Mouse (Mus musculus) Patski (cell line): ENCODE data around the gene Cym. TPM values are rescaled to one million over a fixed set of nuclear protein-coding genes. Genes with fewer than 3 reads are reported as not detected.

Experiments
- ATAC-seq: fragments of 100-300 bp; one replicate; pipeline ENCODE4 v1.8.0; 2021
- CTCF ChIA-PET: fragments of 350-600 bp; sonication (Branson Sonifier 250); formaldehyde crosslinking; loops from one replicate; lab custom pipeline; 2022; ENCODE audit warnings: inconsistent platforms; lab: Charles Lee
- POLR2A ChIA-PET: fragments of 350-600 bp; sonication (Branson Sonifier 250); formaldehyde crosslinking; loops from one replicate; lab custom pipeline; 2022; ENCODE audit warnings: antibody characterized with exemption, inconsistent platforms; lab: Charles Lee
- DNase-seq: peaks from one replicate; pipeline ENCODE4 v3.0.0-alpha.2; 2011; ENCODE audit warnings: low read depth, low spot score
- H3K27me3 ChIP-seq: fragments of 371-371 bp; one replicate; pipeline ENCODE4 v1.5.1; 2021
- CTCF ChIP-seq: fragments of 100-300 bp; IDR thresholded peaks from one replicate; pipeline ENCODE4 v1.5.1; 2021
- in situ Hi-C: fragments of 300-500 bp; cut with MboI; formaldehyde crosslinking; loops from 3 replicates; pipeline ENCODE4 v1.11.1; 2018; ENCODE audit warnings: low pct_unique_long_range_greater_than_20kb, mixed read lengths
- polyA plus RNA-seq: library from polyadenylated mRNA; unstranded; gene quantifications from one replicate; pipeline ENCODE4 v1.2.3, GENCODE M21; 2021

Gene Cym
- polyA plus RNA-seq, 1 experiment from 2014 or later: not detected

DNA sequence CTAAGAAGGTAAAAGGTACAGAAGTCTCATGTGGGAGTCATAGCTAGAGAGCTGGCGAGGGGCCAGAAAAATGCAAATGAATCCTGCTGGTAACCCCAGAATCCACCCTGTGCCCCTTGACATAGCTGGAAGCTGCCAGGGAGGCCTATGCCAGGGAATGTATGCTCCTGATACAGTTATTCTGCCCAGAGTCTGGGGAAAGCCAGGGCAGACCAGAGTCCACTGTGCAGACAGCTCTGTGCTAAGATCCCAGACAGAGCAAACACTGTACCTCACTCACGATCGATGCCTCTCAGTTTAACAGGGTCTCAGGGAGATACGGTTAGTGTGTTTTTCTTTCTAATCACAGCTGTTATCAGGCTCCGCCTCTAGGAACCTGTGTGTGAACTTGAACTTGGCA, 8.3 kb upstream of the Cym start:
- ATAC-seq (no peak), DNase-seq (no peak)
- ChIA-PET POLR2A (interaction anchor here (0.7 to 1.0 kb wide), 2 partner anchors 26 to 196 kb away, joined by 3 to 4 read pairs; no protein-coding TSS in a partner anchor), CTCF (interaction anchor here (1.1 to 10.1 kb wide), 6 partner anchors 13 to 236 kb away, joined by 4 to 98 read pairs (median 5); partner anchors contain the start of gene Lamtor5)
- H3K27me3 ChIP-seq: peaks cover 12% of the 10 kb centered on the region
- no peak for TF ChIP-seq CTCF
- in situ Hi-C loops: loop anchor here (5.0 to 10.0 kb wide), 3 partner anchors 42 to 345 kb away; no protein-coding TSS in a partner anchor

DNA sequence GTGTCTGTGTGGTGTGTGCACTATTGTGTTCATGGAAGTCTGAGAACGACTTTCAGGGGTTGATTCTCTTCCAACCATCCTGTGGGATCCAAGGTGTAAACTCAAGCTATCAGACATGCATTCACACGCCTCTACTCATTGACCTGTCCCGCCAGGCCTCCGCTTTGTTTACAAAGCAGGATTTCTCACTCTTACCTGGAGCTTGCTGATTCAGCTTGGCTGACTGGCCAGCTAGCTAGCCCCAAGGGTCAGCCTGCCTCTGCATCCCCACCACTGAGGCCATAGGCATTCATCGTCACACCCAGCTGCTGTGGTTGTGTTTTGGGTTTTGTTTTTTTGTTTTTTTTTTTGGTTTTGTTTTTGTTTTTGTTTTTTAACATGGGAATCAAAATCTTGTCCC, 7.7 kb upstream of the Cym start:
- no peak for ATAC-seq
- no peak for TF ChIP-seq CTCF
- peaks cover 12% of the 10 kb centered on the region for H3K27me3 ChIP-seq

DNA sequence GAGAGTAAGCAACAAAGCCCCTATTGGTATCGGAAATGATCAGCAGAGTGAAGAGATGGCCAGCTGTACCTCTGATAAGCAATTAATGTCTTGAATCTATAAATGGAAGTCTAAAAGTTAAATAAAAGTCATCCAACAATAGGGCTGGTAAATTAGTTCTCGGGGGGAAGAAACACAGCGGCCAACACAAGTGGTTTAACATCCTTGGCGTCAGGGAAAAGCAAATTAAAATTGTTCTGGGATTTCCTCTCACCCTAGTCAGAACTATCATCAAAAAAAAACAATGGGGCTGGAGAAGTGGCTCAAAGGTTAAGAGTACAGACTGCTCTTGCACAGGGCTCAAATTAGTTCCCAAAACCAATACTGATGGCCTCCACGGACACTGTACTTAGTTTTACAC, 4.3 kb upstream of the Cym start:
- POLR2A ChIA-PET: no interaction called here
- in situ Hi-C loops: no loop called here
- ATAC-seq (no peak), DNase-seq (no peak)
- H3K27me3 ChIP-seq: peaks cover 14% of the 10 kb centered on the region
- TF ChIP-seq CTCF: no peak
- CTCF ChIA-PET: interaction anchor here (1.3 to 1.4 kb wide), 2 partner anchors 9 to 51 kb away, joined by 3 read pairs; no protein-coding TSS in a partner anchor

More for the DNA sequence above, 7.7 kb upstream of the Cym start:
- no peak for DNase-seq
- ChIA-PET POLR2A (interaction anchor here (0.7 to 0.9 kb wide), 2 partner anchors 197 to 248 kb away, joined by 3 to 7 read pairs; no protein-coding TSS in a partner anchor), CTCF (interaction anchor here (0.9 to 10.1 kb wide), 3 partner anchors 13 to 236 kb away, joined by 3 to 98 read pairs (median 23); no protein-coding TSS in a partner anchor)
- in situ Hi-C loops: no loop called here

DNA sequence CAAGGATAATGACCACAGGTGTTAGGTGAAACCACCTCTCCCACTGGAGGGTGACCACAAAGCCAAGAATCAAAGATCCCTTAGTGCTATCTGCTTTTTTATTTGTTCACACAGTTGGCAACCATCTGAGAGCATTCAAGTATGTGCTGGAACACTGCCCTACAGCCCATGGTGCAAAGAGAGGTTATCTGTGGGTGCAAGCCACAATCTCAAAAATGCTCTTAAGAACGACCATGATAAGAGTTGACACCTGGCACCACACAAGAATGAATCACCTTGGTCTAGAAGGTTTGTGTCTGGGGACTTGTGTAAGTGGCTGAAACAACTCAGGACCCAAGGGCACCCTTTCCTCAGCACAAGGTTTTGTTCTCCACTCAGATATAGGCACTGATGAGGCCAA, 1.7 kb upstream of the Cym start:
- TF ChIP-seq CTCF: no peak
- ChIA-PET CTCF (no interaction called here), POLR2A (no interaction called here)
- ATAC-seq: no peak
- H3K27me3 ChIP-seq: peaks cover 13% of the 10 kb centered on the region
- in situ Hi-C loops: no loop called here
- no peak for DNase-seq

DNA sequence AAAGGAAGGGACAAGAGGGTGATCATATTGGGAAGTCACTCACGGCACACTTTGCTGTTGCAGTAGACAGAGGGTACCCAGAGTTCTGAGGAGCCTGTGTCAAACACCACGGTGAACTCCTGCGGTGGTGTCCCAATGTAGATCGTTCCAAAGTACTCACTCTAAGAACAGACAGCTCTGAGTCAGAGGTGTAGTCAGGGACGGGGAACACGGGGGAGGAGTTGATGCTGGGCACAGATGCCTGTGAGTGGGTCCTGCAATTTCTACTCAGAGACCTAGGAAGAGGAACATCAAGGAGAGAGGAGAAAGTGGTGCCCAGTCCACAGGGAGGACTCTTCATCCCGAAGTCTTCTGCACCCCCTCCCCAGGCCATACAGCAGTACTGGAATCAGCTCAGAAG, 3.0 kb downstream of the Cym start:
- TF ChIP-seq CTCF: no peak
- H3K27me3 ChIP-seq: peaks cover 12% of the 10 kb centered on the region
- CTCF ChIA-PET: no interaction called here
- POLR2A ChIA-PET: interaction anchor here (0.6 kb wide), 1 partner anchor 45 kb away, joined by 6 read pairs; no protein-coding TSS in a partner anchor
- ATAC-seq (no peak), DNase-seq (no peak)
- in situ Hi-C loops: no loop called here

DNA sequence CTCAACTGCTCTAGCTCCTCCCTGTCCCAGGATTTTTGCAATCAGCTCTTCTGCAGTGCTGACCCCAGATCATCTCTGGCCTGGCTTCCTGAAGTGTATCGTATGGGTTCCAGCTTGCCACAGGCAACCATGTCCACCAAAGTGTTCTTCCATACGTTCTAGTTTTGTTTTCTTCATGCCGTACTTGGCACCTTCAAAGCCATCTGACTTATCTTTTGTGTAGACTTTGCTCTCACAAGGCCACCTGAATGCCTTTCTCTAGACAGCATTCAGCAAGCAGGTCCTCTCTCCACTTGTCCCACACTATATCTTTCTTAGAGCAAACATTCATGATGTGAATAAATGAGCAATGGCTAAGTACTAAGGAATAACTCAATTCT, 4.4 kb downstream of the Cym start:
- ChIA-PET CTCF (interaction anchor here (1.1 to 1.4 kb wide), 2 partner anchors 12 to 14 kb away, joined by 3 to 5 read pairs; partner anchors contain the start of gene A630076J17Rik), POLR2A (no interaction called here)
- ATAC-seq: no peak
- in situ Hi-C loops: no loop called here
- no peak for TF ChIP-seq CTCF
- DNase-seq: no peak
- H3K27me3 ChIP-seq: peaks cover 12% of the 10 kb centered on the region

DNA sequence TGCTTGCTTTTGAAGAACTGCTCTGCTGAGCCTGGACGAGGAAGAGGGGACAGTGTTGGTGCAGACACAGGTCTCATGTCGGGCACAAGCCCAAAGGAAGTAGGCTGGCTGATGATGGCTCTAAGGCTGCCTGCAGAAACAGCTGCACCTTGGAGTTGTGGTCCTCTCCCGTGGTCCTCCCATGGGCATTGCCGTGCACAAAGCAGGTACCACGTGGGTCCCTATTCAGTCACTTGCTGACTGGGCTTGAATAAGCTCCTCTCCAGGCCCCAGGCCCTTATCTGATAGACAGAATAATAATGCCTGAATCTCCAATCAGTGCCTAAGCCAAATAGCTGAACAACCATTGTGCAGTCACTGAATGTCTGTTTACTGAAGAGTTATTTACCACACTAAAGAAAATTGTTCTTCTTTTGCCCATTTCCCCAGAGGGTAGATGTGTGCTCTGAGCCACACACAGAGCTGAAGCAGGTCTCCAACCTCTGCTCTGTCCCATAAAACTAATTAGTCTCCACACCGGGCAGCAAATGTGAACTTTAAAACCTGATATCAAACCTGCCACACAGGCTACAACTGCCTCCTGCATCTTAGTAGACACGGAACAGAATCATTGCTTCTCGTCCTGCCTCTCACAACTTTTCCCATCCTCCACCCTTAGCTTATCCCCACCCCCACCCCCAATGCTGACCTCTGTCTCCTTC, 5.0 kb downstream of the Cym start:
- ChIA-PET CTCF (interaction anchor here (1.1 to 1.4 kb wide), 2 partner anchors 13 to 14 kb away, joined by 3 to 5 read pairs; partner anchors contain the start of gene A630076J17Rik), POLR2A (no interaction called here)
- ATAC-seq (no peak), DNase-seq (no peak)
- in situ Hi-C loops: no loop called here
- TF ChIP-seq CTCF: no peak
- peaks cover 12% of the 10 kb centered on the region for H3K27me3 ChIP-seq

DNA sequence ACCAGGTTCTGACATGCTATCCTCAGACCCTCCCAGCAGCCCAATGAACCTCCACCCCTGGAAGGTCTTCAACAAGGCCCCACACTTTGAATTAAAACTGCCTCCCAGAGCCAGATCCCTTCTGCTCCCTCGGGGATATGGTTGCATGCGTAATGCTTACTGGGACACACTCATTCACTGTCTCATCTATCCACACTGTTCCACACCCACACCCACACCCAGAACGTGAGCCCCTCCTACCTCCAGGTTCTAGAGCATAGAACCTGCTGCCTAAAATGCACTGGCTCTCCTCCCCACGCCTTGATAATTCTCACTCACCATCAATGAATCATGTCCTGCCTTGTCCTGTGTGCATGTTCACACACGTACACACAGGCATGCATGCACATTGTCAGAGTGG, 6.9 kb downstream of the Cym start:
- ATAC-seq (no peak), DNase-seq (no peak)
- POLR2A ChIA-PET: no interaction called here
- no peak for TF ChIP-seq CTCF
- H3K27me3 ChIP-seq: peaks cover 3% of the 10 kb centered on the region
- CTCF ChIA-PET: no interaction called here
- in situ Hi-C loops: no loop called here

DNA sequence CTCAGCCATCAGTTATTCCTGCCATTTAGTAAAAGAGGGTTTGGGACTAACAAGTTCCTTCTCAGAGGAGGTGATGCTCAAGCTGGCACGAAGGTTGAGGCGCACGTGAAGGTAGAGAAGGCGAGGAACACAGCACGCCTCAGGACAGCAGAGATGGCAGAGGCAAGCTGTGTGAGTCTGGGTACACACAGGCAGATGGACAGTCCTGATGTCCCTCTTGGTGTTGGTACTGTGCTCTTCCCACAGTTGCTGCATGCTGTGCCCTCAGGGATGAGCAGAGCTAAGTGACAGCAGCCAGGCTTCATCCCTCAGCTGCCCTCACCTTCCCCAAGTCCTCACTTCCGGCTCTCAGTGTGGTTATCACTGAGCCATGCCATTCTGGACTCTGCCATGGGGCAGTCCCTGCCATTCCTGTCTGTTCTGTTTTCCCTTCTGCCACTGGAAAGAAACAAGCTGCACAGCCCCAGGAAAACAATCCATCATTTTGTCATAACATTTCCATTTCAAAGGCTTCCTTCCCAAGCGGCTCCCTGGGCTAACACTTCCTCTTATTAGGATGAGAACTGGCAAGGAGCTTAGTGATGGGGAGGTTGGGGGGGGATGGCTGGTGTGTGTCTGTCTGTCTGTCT, 13.8 kb downstream of the Cym start:
- no peak for ATAC-seq
- DNase-seq: no peak
- in situ Hi-C loops: no loop called here
- ChIA-PET POLR2A (no interaction called here), CTCF (interaction anchor here (1.1 to 2.0 kb wide), 3 partner anchors 15 to 255 kb away, joined by 3 to 6 read pairs (median 4); no protein-coding TSS in a partner anchor)
- no peaks in the 10 kb centered on the region for H3K27me3 ChIP-seq
- TF ChIP-seq CTCF: no peak

DNA sequence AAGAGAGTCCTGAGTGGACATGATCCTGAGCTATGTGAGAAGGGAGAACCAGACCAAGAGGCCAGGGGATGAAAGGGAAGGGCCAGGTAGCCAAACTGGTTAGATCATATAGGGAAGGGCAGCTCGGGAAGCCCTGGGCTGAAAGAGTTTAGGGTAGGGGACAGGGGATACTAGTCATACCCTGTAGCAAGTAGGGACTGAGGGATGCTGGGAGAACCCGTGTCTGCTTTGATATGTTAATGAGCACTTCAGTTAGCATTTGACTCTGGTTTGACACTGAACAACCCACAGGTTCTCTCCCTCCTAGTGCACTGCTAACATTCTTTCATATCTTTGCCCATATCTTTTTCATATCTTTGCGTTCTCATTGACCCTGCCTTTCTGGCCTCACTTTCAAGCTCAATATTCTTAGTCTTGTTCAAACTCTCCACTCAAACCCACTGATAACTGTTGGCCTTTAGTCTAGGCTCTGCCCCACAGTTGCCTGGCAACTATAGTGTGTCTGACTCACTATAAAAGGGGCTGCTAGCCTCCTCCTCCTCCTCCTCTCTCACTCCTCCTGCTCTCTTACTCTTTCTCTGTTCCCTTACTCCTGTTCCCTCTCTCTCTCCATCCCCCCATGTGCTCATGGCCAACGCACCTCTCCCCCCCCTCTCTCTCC, 14.9 kb downstream of the Cym start:
- no peak for TF ChIP-seq CTCF
- in situ Hi-C loops: no loop called here
- DNase-seq: no peak
- ChIA-PET POLR2A (no interaction called here), CTCF (interaction anchor here (0.8 to 2.0 kb wide), 13 partner anchors 10 to 1424 kb away, joined by 3 to 9 read pairs (median 4); partner anchors contain the start of gene A630076J17Rik)
- no peaks in the 10 kb centered on the region for H3K27me3 ChIP-seq
- no peak for ATAC-seq
